Mouse (Mus musculus): ENCODE results near the gene Gm20821.
"Not testable (repeated sequence)": the region's sequence is repeated elsewhere in the genome, so short reads cannot be mapped to it uniquely, and the experiment has no call there.

Gene Gm20821

GRCm38 (mm10) chrY:9781504-9781903, at the start of gene Gm20821:
Gm20821 (plus strand) TSS chrY:9781804.
- not testable (repeated sequence) for DNase-seq (ENCODE audit: low spot score in 2 of 2)
